Mouse (Mus musculus) heart, postnatal 0 days (tissue): Measurements from ENCODE around the gene Axin1. TPM values are rescaled to one million over a fixed set of nuclear protein-coding genes. Genes with fewer than 3 reads are reported as not detected.

Source experiments
- ATAC-seq: fragments of 200-750 bp; cut with Nextera tagmentation; 2 replicates; pipeline ENCODE4 v1.8.0; 2017; ENCODE audit warnings: low read depth, moderate number of reproducible peaks, moderate library complexity; ENCODE audit not compliant: insufficient read depth
- DNase-seq: peaks from one replicate; pipeline ENCODE4 v3.0.0-alpha.2; 2016; ENCODE audit warnings: low spot score
- H3K27ac ChIP-seq: fragments of 300-500 bp; sonication (generic); 2 replicates; pipeline ENCODE4 v1.5.1; 2014; ENCODE audit warnings: low read depth, mild to moderate bottlenecking
- H3K27me3 ChIP-seq: fragments of 300-500 bp; sonication (generic); 2 replicates; pipeline ENCODE4 v1.6.1; 2014; ENCODE audit warnings: low read length, mixed read lengths; ENCODE audit not compliant: control insufficient read depth, insufficient read depth
- H3K36me3 ChIP-seq: fragments of 300-500 bp; sonication (generic); replicated peaks from 2 replicates; pipeline ENCODE4 v1.6.1; 2014; ENCODE audit warnings: low read length, mixed read lengths; ENCODE audit not compliant: control insufficient read depth, insufficient read depth
- H3K4me1 ChIP-seq: fragments of 300-500 bp; sonication (generic); 2 replicates; pipeline ENCODE4 v1.6.1; 2014; ENCODE audit warnings: antibody characterized with exemption; ENCODE audit not compliant: control insufficient read depth, insufficient read depth
- H3K4me2 ChIP-seq: fragments of 300-500 bp; sonication (generic); 2 replicates; pipeline ENCODE4 v1.6.1; 2014; ENCODE audit warnings: low read depth, mild to moderate bottlenecking, low read length, moderate library complexity
- H3K4me3 ChIP-seq: fragments of 300-500 bp; sonication (generic); 2 replicates; pipeline ENCODE4 v1.5.1; 2014; ENCODE audit warnings: low read depth, low read length
- H3K9ac ChIP-seq: fragments of 300-500 bp; sonication (generic); replicated peaks from 2 replicates; pipeline ENCODE4 v1.6.1; 2014; ENCODE audit warnings: low read depth, low read length, mixed read lengths
- H3K9me3 ChIP-seq: fragments of 300-500 bp; sonication (generic); replicated peaks from 2 replicates; pipeline ENCODE4 v1.6.1; 2016; ENCODE audit warnings: low read length; ENCODE audit not compliant: control insufficient read depth
- CTCF ChIP-seq: IDR thresholded peaks from 2 replicates; pipeline ENCODE4 v1.5.1; 2016; ENCODE audit warnings: antibody characterized with exemption, control low read depth, low read depth
- EP300 ChIP-seq: IDR thresholded peaks from 2 replicates; pipeline ENCODE4 v1.6.1; 2016; ENCODE audit warnings: antibody characterized with exemption, low read depth
- WGBS: fragments of 180-500 bp; shearing (Covaris S2); extraction: QIAGEN DNeasy Blood & Tissue Kit; methylation state at CpG from one replicate; pipeline ENCODE4 v1.1.7; 2014; 5-methylcytosine and 5-hydroxymethylcytosine counted together
- polyA plus RNA-seq: library from polyadenylated mRNA; unstranded; fragments of >200 nt; fragmentation: Nextera tagmentation; extraction: Ambion mirVana; gene quantifications from 2 replicates; pipeline ENCODE4 v1.2.1, GENCODE M21; 2015
- total RNA-seq: library from RNA; depleted of rRNA; stranded (reverse); fragments of >200 nt; gene quantifications from 2 replicates; pipeline ENCODE4 v1.2.3, GENCODE M21; 2014; ENCODE audit warnings: low replicate concordance

Axin1 gene
- total and polyA plus RNA-seq, 2 experiments from 2014 or later: 4.2 to 21.2 TPM

DNA sequence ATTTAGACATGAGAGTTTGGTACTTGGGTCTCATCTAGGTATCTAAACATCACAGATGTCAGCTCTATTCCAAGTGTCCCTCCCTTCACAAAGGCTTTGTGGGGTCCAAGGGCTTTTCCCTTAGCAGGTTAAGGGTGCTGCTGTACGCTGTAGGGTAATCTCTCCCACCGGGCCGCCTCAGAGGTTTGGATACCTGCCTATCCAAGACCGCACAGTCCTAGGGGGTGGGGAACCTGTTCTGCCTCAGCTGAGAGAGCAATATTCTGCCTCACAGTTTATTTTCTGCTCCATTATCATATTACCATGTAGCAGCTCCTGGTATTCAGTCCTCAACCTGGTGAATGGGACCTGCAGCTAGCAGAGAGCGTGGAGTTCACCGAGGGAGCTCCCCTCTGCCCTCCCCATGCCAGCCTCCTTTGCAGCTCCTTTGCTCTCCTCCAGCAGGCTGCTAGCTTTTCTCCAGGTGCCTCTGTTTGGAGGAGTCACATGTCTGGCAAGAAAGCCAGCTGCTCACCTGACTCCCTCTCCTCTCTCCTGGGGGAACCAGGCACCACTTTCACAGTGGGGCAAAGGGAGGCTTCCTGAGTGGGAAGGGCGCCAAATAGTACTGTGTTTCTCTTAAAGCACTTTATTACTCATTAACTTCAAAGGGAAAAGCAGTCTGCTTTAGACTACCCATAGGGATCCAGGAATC, 23.1 kb upstream of the Axin1 start:
- DNase-seq (no peak), ATAC-seq (no peak)
- no peak for TF ChIP-seq CTCF
- TF ChIP-seq EP300: no peak
- H3K27me3 ChIP-seq: peaks cover 87% of the 10 kb centered on the region
- no peak overlapping the region for H3K4me2 ChIP-seq
- H3K9me3 ChIP-seq: no peaks in the 10 kb centered on the region
- H3K36me3 ChIP-seq: no peaks in the 10 kb centered on the region
- no peak overlapping the region for H3K27ac ChIP-seq
- H3K9ac ChIP-seq: no peak overlapping the region
- 0 out of 2 replicates have a peak, but pooled peaks cover 7% of the 10 kb centered on the region for H3K4me1 ChIP-seq
- no peak overlapping the region for H3K4me3 ChIP-seq
- 76% methylated on average over 7 of the region's 7 CpGs for WGBS

DNA sequence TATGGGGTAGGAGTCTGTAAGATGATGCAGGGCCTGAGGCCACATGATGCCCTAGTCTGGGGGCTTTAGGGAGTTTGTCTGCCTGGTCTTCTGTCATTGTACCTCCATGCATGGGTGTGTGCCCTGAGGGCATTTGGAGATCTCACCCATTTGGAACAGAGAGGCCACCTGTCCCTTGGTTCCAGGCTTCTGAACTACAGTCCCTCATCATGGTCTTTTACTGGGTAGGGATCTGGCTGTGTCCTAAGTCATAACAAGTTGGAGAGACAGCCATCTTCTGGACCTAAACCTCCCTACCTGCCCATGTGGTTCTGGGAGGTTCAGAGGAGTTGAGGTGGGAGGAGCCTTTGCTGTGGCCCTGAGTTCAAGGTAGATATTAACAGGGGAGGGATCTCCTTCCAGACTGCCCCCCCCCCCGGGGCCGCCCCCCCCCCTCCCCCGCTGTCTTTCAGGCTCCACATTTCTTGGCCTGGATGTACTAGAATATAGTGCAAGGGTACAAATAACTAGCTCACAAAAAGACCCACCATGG, 22.5 kb upstream of the Axin1 start:
- H3K4me1 ChIP-seq: 0 out of 2 replicates have a peak, but pooled peaks cover 7% of the 10 kb centered on the region
- ATAC-seq (no peak), DNase-seq (no peak)
- no peak overlapping the region for H3K4me3 ChIP-seq
- no peaks in the 10 kb centered on the region for H3K9me3 ChIP-seq
- H3K27ac ChIP-seq: no peak overlapping the region
- TF ChIP-seq EP300 (no peak), CTCF (no peak)
- no peak overlapping the region for H3K4me2 ChIP-seq
- peaks cover 81% of the 10 kb centered on the region for H3K27me3 ChIP-seq
- no peaks in the 10 kb centered on the region for H3K36me3 ChIP-seq
- H3K9ac ChIP-seq: no peak overlapping the region
- 55% methylated on average over 3 of the region's 3 CpGs for WGBS

DNA sequence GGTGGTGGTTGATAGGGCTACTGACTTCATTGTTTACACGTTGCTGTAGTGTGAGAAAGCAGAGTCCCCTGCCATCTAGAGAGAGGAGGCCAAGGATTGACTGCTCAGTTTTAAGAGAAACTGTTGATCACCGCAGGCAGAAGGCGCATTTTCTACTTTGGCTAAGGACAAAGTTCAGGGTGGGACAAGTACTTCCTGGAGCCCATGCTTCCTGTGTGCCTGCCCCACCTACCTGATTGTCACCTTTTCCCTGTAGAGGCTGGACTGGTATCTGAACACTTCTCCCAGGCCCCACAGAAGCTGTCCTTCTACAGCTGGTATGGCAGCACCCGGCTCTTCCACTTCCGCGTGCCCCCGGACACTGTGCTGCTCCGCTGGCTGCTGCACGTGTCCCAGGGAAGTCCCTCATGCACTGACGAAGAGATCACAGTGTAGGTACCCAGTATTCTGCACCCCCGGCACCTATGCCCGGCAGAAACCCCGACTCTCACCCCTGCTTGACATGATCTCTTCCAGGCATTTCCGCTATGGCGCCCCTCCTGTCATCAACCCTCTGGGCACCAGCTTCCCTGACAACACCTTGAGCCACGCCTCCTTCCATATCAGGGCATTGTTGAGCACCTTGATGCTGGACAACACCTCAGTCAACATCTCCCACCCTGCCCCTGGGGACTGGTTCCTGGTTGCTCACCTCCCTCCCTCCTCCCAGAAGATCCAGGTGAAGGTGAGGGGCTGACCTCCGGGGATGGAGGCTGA, 21.8 kb upstream of the Axin1 start:
- H3K9ac ChIP-seq: no peak overlapping the region
- DNase-seq: no peak
- no peaks in the 10 kb centered on the region for H3K9me3 ChIP-seq
- no peak for TF ChIP-seq EP300
- TF ChIP-seq CTCF: no peak
- H3K27me3 ChIP-seq: peaks cover 74% of the 10 kb centered on the region
- H3K4me3 ChIP-seq: no peak overlapping the region
- H3K27ac ChIP-seq: no peak overlapping the region
- 74% methylated on average over 17 of the region's 17 CpGs for WGBS
- no peaks in the 10 kb centered on the region for H3K36me3 ChIP-seq
- ATAC-seq: no peak
- no peak overlapping the region for H3K4me2 ChIP-seq
- H3K4me1 ChIP-seq: 0 out of 2 replicates have a peak, but pooled peaks cover 7% of the 10 kb centered on the region

DNA sequence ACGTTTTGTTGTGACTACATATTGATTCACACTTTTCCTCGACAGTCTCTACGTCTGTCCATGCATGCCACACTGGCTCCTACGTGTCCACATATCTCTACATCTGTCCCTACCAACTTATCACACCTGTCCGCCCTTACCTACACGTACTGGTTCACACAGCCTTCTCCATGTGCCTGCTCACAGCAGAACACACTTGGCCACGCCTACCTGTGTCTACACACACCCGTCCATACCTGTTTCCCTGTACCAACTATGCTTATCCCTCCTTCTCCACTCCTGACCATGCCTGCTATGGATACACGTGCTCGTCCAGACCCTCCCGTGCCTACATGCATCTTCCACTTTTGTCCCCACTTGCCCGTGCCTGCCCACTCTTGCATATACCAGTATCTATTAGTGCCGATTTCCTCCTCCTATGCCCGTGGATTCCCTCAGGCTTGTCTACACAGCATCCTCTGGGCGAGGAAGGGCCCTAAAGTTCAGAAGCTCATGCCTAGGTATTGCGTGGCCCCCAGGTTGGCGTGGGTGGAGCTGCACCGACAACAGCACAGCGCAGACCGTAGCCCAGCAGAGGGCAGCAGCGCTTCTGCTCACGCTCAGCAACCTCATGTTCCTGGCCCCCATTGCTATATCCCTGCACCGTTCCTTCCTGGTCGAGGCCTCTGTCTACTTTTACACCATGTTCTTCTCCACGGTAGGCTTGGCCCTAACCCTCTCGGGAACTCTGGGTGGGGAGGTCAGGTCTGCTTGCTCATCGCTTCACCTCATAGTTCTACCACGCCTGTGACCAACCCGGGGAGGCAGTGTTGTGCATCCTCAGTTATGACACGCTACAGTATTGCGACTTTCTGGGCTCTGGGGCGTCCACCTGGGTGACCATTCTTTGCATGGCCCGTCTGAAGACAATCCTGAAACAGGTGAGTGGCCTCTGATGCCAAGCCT, 18.4 kb upstream of the Axin1 start:
- WGBS: 39% methylated on average over 33 of the region's 33 CpGs
- DNase-seq: peak; percentile 41
- Histone ChIP-seq H3K27ac (no peak overlapping the region), H3K4me3 (no peak overlapping the region), H3K4me2 (no peak overlapping the region; the same call in 1 of the 2 replicates), H3K36me3 (no peaks in the 10 kb centered on the region), H3K4me1 (peaks cover 9% of the 10 kb centered on the region), H3K9ac (no peak overlapping the region), H3K9me3 (no peaks in the 10 kb centered on the region), H3K27me3 (peaks cover 42% of the 10 kb centered on the region)
- peak; percentile 49 for ATAC-seq
- peak; percentile 73 for TF ChIP-seq CTCF
- no peak for TF ChIP-seq EP300
